15 mouse cellular contexts compared by ENCODE assay signal in the genomic region with DNA sequence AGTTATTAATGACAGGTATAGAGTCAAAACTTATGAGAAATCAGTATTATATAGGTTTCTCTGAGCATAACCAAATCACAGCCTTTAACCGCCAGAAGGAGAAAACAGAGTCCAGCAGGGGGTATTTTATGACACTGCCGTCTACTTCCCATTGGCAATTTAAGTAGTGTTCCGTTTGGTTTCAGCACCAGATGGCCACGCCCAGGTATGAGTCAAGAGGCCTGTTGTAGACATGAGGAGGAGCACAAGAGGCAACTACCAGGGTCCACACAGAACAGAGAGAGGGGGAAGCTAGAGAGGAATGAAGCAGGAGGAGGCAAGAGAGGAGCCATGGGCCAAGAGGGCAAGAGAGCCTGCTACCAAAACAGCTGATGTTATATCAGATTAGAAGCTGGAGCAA. TPM values are rescaled to one million over a fixed set of nuclear protein-coding genes. Genes with fewer than 3 reads are reported as not detected.
A peak's percentile ranks its signal among the peaks of the same experiment; 100 is the strongest.
DNase-seq lines count a peak whose midpoint lies in the region; ATAC-seq and TF ChIP-seq lines count a peak whose summit lies in the region.
"Had no signal": no experiment of that assay in that cellular context is flagged by ENCODE, and none has a peak within 500 bp of the region (broad histone marks: within the 10 kb centered on the region; RNA-seq: fewer than 3 reads in every experiment).

No protein-coding gene starts in this region.

- 24% methylated on average over 4 of the region's 4 CpGs for WGBS in intestine, postnatal 0 days
- WGBS in macrophage (ENCODE audit: missing documents) = 7% methylated on average over 4 of the region's 4 CpGs

- peak; percentile 71 for ATAC-seq in intestine, postnatal 0 days
- ATAC-seq: forebrain, embryonic 14.5 days; hindbrain, postnatal 0 days had no signal

- H3K9ac ChIP-seq in intestine, postnatal 0 days (ENCODE audit: low read depth, low read length) = no peak overlapping the region
- H3K9ac ChIP-seq: embryonic facial prominence, embryonic 12.5 days had no signal

- H3K4me3 ChIP-seq in intestine, postnatal 0 days (ENCODE audit: low read depth, low read length) = no peak overlapping the region
- no peak overlapping the region for H3K4me3 ChIP-seq in macrophage (ENCODE audit: inconsistent target)
- H3K4me3 ChIP-seq: embryonic facial prominence, embryonic 12.5 days had no signal

- H3K4me1 ChIP-seq in intestine, postnatal 0 days (replicated peaks; ENCODE audit: control insufficient read depth, insufficient read depth, low read length) = no peaks in the 10 kb centered on the region; the same call in 1 of the 2 replicates
- H3K4me1 ChIP-seq: embryonic facial prominence, embryonic 12.5 days had no signal

- H3K79me2 ChIP-seq in macrophage (ENCODE audit: inconsistent target) = no peaks in the 10 kb centered on the region

- TF ChIP-seq CTCF in intestine, postnatal 0 days (IDR thresholded peaks at IDR 0.05; ENCODE audit: low read depth) = peak; percentile 26; the same call in 1 of the 2 replicates

- intact Hi-C loops in left cerebral cortex, postnatal 36 days (cut with DNase I) = no loop called here

- peak; percentile 56 to 64 for DNase-seq in lung, adult 18-20 months
- no peak for DNase-seq in lung, postnatal 14 days
- DNase-seq in frontal cortex, postnatal 25 days (ENCODE audit: low spot score in 2 of 2) = no peak
- no peak for DNase-seq in cerebellum, adult 11 months
- DNase-seq in layer of hippocampus, postnatal 25 days (ENCODE audit: extremely low spot score in 1 of 2, low spot score in 1 of 2) = no peak
- DNase-seq in left cerebral cortex, postnatal 36 days (ENCODE audit: low spot score in 2 of 2) = no peak
- DNase-seq: adrenal gland, postnatal 25 days; cerebellum, adult 18-20 months; heart, postnatal 10 days; kidney, postnatal 25 days had no signal

- H3K9me3 ChIP-seq in intestine, postnatal 0 days (ENCODE audit: control insufficient read depth) = no peaks in the 10 kb centered on the region
- H3K9me3 ChIP-seq: embryonic facial prominence, embryonic 12.5 days had no signal

- no peaks in the 10 kb centered on the region for H3K27me3 ChIP-seq in intestine, postnatal 0 days (replicated peaks; ENCODE audit: control insufficient read depth, insufficient read depth, low read length)

- no peak overlapping the region for H3K27ac ChIP-seq in intestine, postnatal 0 days (ENCODE audit: low read depth, low read length)
- peak overlapping the region; percentile 53 for H3K27ac ChIP-seq in macrophage
- H3K27ac ChIP-seq: embryonic facial prominence, embryonic 12.5 days; hindbrain, postnatal 0 days had no signal

- H3K4me2 ChIP-seq in intestine, postnatal 0 days (replicated peaks; ENCODE audit: low read depth) = no peak overlapping the region
- H3K4me2 ChIP-seq: embryonic facial prominence, embryonic 12.5 days had no signal

- H3K36me3 ChIP-seq in intestine, postnatal 0 days (ENCODE audit: control insufficient read depth, insufficient read depth) = no peaks in the 10 kb centered on the region
- H3K36me3 ChIP-seq in macrophage (ENCODE audit: inconsistent target) = no peaks in the 10 kb centered on the region
- H3K36me3 ChIP-seq: embryonic facial prominence, embryonic 12.5 days had no signal

RNA-seq across cellular contexts. Expression of gene Taldo1, which starts 12.4 kb away (rescaled TPM):
- polyA plus RNA-seq in intestine, postnatal 0 days (2015; fragmentation: Nextera tagmentation; extraction: Ambion mirVana) = 706 and 711 TPM in 2 replicates
- total RNA-seq in macrophage (2018; cell fraction: chromatin; rRNA removed) = 10 to 100 TPM in 22 of 26 experiments, 1 to 10 TPM in 4; 6.9 to 84.0 (median 17.0) TPM
- 100 to 1,000 TPM; 146 to 332 (median 253) TPM for total RNA-seq in macrophage (2018; cell fraction: cytosol; rRNA removed)
- total RNA-seq in macrophage (2018; cell fraction: nucleus; rRNA removed) = 100 to 1,000 TPM in 3 of 26 experiments, 10 to 100 TPM in 23; 33.8 to 135 (median 54.6) TPM
- polyA plus RNA-seq in macrophage (2018) = 238 to 467 TPM (median 415 TPM) in 3 replicates
- total RNA-seq in layer of hippocampus, postnatal 25 days (2021) = 100 to 1,000 TPM; 125 to 154 TPM
- 100 to 1,000 TPM in 1 of 2 experiments, 10 to 100 TPM in 1; 93.3 to 116 TPM for total RNA-seq in left cerebral cortex, postnatal 36 days (2021)

RNA-seq across cellular contexts. Expression of gene Gatd1, which starts 34.4 kb away (rescaled TPM):
- 34.3 and 37.1 TPM in 2 replicates for polyA plus RNA-seq in intestine, postnatal 0 days (2015; fragmentation: Nextera tagmentation; extraction: Ambion mirVana)
- 10 to 100 TPM in 16 of 26 experiments, 1 to 10 TPM in 10; 1.8 to 58.8 (median 22.3) TPM for total RNA-seq in macrophage (2018; cell fraction: chromatin; rRNA removed)
- 10 to 100 TPM; 11.5 to 28.2 (median 21.3) TPM for total RNA-seq in macrophage (2018; cell fraction: cytosol; rRNA removed)
- 10 to 100 TPM in 20 of 26 experiments, 1 to 10 TPM in 6; 5.1 to 38.2 (median 15.9) TPM for total RNA-seq in macrophage (2018; cell fraction: nucleus; rRNA removed)
- 8.0 to 25.6 TPM (median 17.6 TPM) in 3 replicates for polyA plus RNA-seq in macrophage (2018)
- total RNA-seq in layer of hippocampus, postnatal 25 days (2021) = 10 to 100 TPM; 42.4 to 49.2 TPM
- 10 to 100 TPM; 43.2 to 43.4 TPM for total RNA-seq in left cerebral cortex, postnatal 36 days (2021)

RNA-seq across cellular contexts. Expression of gene Eps8l2, which starts 40.9 kb away (rescaled TPM):
- 234 and 248 TPM in 2 replicates for polyA plus RNA-seq in intestine, postnatal 0 days (2015; fragmentation: Nextera tagmentation; extraction: Ambion mirVana)
- 1 to 10 TPM in 1 of 26 experiments, under 1 TPM in 1, not detected in 24; 0.98 to 1.0 TPM for total RNA-seq in macrophage (2018; cell fraction: chromatin; rRNA removed)
- under 1 TPM in 13 of 26 experiments, not detected in 13; 0.03 to 0.20 (median 0.14) TPM for total RNA-seq in macrophage (2018; cell fraction: cytosol; rRNA removed)
- 1 to 10 TPM in 1 of 26 experiments, under 1 TPM in 5, not detected in 20; 0.41 to 1.2 (median 0.63) TPM for total RNA-seq in macrophage (2018; cell fraction: nucleus; rRNA removed)
- not detected in 3 replicates for polyA plus RNA-seq in macrophage (2018)
- 1 to 10 TPM; 4.7 to 6.2 TPM for total RNA-seq in layer of hippocampus, postnatal 25 days (2021)
- total RNA-seq in left cerebral cortex, postnatal 36 days (2021) = 1 to 10 TPM; 4.7 to 5.9 TPM

RNA-seq across cellular contexts. Expression of gene Cend1, which starts 49.7 kb away (rescaled TPM):
- 2.7 and 3.3 TPM in 2 replicates for polyA plus RNA-seq in intestine, postnatal 0 days (2015; fragmentation: Nextera tagmentation; extraction: Ambion mirVana)
- total RNA-seq in macrophage (2018; cell fraction: chromatin; rRNA removed) = 1 to 10 TPM in 1 of 26 experiments, not detected in 25; 1.4 TPM
- not detected for total RNA-seq in macrophage (2018; cell fraction: cytosol; rRNA removed)
- not detected for total RNA-seq in macrophage (2018; cell fraction: nucleus; rRNA removed)
- not detected in 3 replicates for polyA plus RNA-seq in macrophage (2018)
- 100 to 1,000 TPM; 286 to 299 TPM for total RNA-seq in layer of hippocampus, postnatal 25 days (2021)
- 100 to 1,000 TPM; 291 to 331 TPM for total RNA-seq in left cerebral cortex, postnatal 36 days (2021)

RNA-seq across cellular contexts. Expression of gene Tmem80, which starts 52.0 kb away (rescaled TPM):
- polyA plus RNA-seq in intestine, postnatal 0 days (2015; fragmentation: Nextera tagmentation; extraction: Ambion mirVana) = 21.8 and 23.3 TPM in 2 replicates
- 10 to 100 TPM in 24 of 26 experiments, 1 to 10 TPM in 2; 8.8 to 81.9 (median 36.9) TPM for total RNA-seq in macrophage (2018; cell fraction: chromatin; rRNA removed)
- 10 to 100 TPM in 24 of 26 experiments, 1 to 10 TPM in 2; 9.3 to 24.3 (median 16.1) TPM for total RNA-seq in macrophage (2018; cell fraction: cytosol; rRNA removed)
- total RNA-seq in macrophage (2018; cell fraction: nucleus; rRNA removed) = 10 to 100 TPM; 12.2 to 89.8 (median 33.8) TPM
- 10.2 to 25.3 TPM (median 18.7 TPM) in 3 replicates for polyA plus RNA-seq in macrophage (2018)
- total RNA-seq in layer of hippocampus, postnatal 25 days (2021) = 10 to 100 TPM; 28.8 to 39.3 TPM
- total RNA-seq in left cerebral cortex, postnatal 36 days (2021) = 10 to 100 TPM; 30.5 to 34.9 TPM

Comparison
In these comparisons a context has a peak if more than half of its experiments do, and no peak if none do; other contexts are left out.
1. DNase-seq: peak in lung, adult 18-20 months (2 of 2); none in lung, postnatal 14 days (single experiment), frontal cortex, postnatal 25 days (0 of 2), cerebellum, adult 11 months (single experiment), layer of hippocampus, postnatal 25 days (0 of 2) and left cerebral cortex, postnatal 36 days (0 of 2).